Mouse (Mus musculus) adrenal gland, postnatal 36 days (tissue): Measurements from ENCODE around the gene Agfg1. TPM values are rescaled to one million over a fixed set of nuclear protein-coding genes. Genes with fewer than 3 reads are reported as not detected.

Experiments
- DNase-seq, 2 experiments: peaks; one replicate each; pipeline ENCODE4 v3.0.0; 2021; ENCODE audit warnings: mixed read lengths in 1 of 2
- long read RNA-seq, 2 experiments: library from polyadenylated mRNA; stranded (forward); transcript quantifications; one replicate each; pipeline ENCODE4 v2.0.0; 2021; ENCODE audit warnings: borderline sequencing depth in 2 of 2
- total RNA-seq, 2 experiments: library from RNA; stranded (reverse); gene quantifications; 2 replicates each; pipeline ENCODE4 v1.2.3; 2021

The Agfg1 gene
- 10 to 100 TPM; 52.5 to 60.5 TPM for total RNA-seq
- long read RNA-seq, experiment 1, full-length matches to known transcripts = 12 of 25 reads
- long read RNA-seq, experiment 1, partial matches to known transcripts = 6 of 25 reads
- long read RNA-seq, experiment 1, other reads (novel, unspliced or antisense) = 7 of 25 reads
- long read RNA-seq, experiment 2, transcript Agfg1-204 (13 exons, 2,352 nt) = major isoform, 10 of 17 reads
- long read RNA-seq, experiment 2, partial matches to known transcripts = 0 of 17 reads
- long read RNA-seq, experiment 2, other reads (novel, unspliced or antisense) = 5 of 17 reads

- DNase-seq = peak; percentile 96 to 97
These were observed at the start of gene Agfg1 for GRCm38 (mm10) chr1:82839296-82839613. TSS of gene Agfg1 (plus strand) at chr1:82839483.

- DNase-seq = no peak
These were observed 48.2 kb upstream of the Agfg1 start for GRCm38 (mm10) chr1:82791105-82791504.

- DNase-seq = no peak
These were observed 47.0 kb upstream of the Agfg1 start for GRCm38 (mm10) chr1:82792238-82792637.

GRCm38 (mm10) chr1:82793110-82793509 lies 46.2 kb upstream of the Agfg1 start:
- DNase-seq = no peak

- DNase-seq = no peak
These were observed 45.3 kb upstream of the Agfg1 start for GRCm38 (mm10) chr1:82793986-82794385.

- no peak for DNase-seq
These were observed 44.1 kb upstream of the Agfg1 start for GRCm38 (mm10) chr1:82795211-82795610.

GRCm38 (mm10) chr1:82795702-82796443 lies 43.4 kb upstream of the Agfg1 start:
- DNase-seq = peak; percentile 32

GRCm38 (mm10) chr1:82797088-82797487 lies 42.2 kb upstream of the Agfg1 start:
- DNase-seq = no peak

GRCm38 (mm10) chr1:82798304-82798703 lies 41.0 kb upstream of the Agfg1 start:
- DNase-seq = peak; percentile 57 to 70

- DNase-seq = no peak
These were observed 40.4 kb upstream of the Agfg1 start for GRCm38 (mm10) chr1:82798922-82799321.

- no peak for DNase-seq
These were observed 38.0 kb upstream of the Agfg1 start for GRCm38 (mm10) chr1:82801105-82801783.

- no peak for DNase-seq
These were observed 35.7 kb upstream of the Agfg1 start for GRCm38 (mm10) chr1:82803608-82804007.

GRCm38 (mm10) chr1:82804059-82804458 lies 35.2 kb upstream of the Agfg1 start:
- DNase-seq = no peak

GRCm38 (mm10) chr1:82806391-82806790 lies 32.9 kb upstream of the Agfg1 start:
- DNase-seq = no peak

- DNase-seq = no peak
These were observed 32.1 kb upstream of the Agfg1 start for GRCm38 (mm10) chr1:82807206-82807605.

- no peak for DNase-seq
These were observed 30.7 kb upstream of the Agfg1 start for GRCm38 (mm10) chr1:82808564-82808963.

GRCm38 (mm10) chr1:82811766-82812165 lies 27.5 kb upstream of the Agfg1 start:
- peak; percentile 62 to 68 for DNase-seq

GRCm38 (mm10) chr1:82815941-82816716 lies 23.2 kb upstream of the Agfg1 start:
- no peak for DNase-seq

GRCm38 (mm10) chr1:82819366-82819765 lies 19.9 kb upstream of the Agfg1 start:
- no peak for DNase-seq

- no peak for DNase-seq
These were observed 19.1 kb upstream of the Agfg1 start for GRCm38 (mm10) chr1:82820179-82820578.

- no peak for DNase-seq
These were observed 18.6 kb upstream of the Agfg1 start for GRCm38 (mm10) chr1:82820626-82821186.

- no peak for DNase-seq
These were observed 17.4 kb upstream of the Agfg1 start for GRCm38 (mm10) chr1:82821846-82822245.
